Mouse (Mus musculus) neutrophil, adult 5-6 weeks (primary cell): Measurements from ENCODE around the gene Sgsm2. TPM values are rescaled to one million over a fixed set of nuclear protein-coding genes. Genes with fewer than 3 reads are reported as not detected.
"Not testable (repeated sequence)": the region's sequence is repeated elsewhere in the genome, so short reads cannot be mapped to it uniquely, and the experiment has no call there.

Experiments
- ATAC-seq: fragments of 151-379, 151-347 bp; 2 replicates; pipeline ENCODE4 v1.8.0; 2017; ENCODE audit warnings: mild to moderate bottlenecking, moderate TSS enrichment; ENCODE audit not compliant: insufficient number of reproducible peaks, poor library complexity, low FRiP score, severe bottlenecking; ENCODE audit errors: extremely low read depth
- total RNA-seq: library from RNA; stranded (forward); fragments of 200-1000 nt; gene quantifications from 2 replicates; pipeline ENCODE4 v1.2.3, GENCODE M21; 2017

Sgsm2 gene
- total RNA-seq, 1 experiment from 2014 or later: 2.9 TPM

GRCm38 (mm10) chr11:74833536-74834358 lies 63.1 kb downstream of the Sgsm2 start:
- ATAC-seq: no peak

DNA sequence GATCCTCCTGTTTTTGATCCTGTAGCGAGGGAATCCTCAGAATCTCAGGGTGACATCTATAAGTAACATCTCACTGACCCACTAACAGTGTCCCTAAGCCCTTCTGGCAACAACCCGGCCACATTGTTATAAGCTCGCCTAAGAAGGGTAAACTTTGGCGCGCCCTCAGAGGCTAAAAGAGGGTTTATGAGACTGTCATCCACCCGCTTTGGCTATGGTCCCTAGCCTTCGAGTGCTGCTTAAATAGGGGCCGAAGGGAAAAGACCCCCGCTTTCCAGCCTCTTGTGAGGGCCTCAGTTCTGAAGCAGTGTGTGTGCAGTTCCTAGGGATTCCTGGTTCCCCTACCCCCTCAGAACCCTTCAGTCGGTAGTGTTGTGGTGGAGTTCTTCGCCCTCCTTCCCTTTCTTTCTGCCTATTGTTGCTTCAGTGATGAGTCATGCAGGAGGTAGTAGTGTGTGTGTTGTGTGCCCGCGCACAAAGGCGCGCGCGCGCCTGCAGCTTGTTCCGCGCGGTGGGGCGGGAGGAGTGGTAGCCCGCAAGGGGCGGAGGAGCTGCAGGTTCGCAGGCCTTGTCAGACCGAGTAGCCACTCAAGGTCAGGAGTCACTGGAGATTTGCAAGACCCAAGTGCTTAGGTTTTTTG lies 64.2 kb downstream of the Sgsm2 start:
- ATAC-seq: peak; percentile 14

GRCm38 (mm10) chr11:74831606-74832451 lies 65.0 kb downstream of the Sgsm2 start:
- peak; percentile 34 for ATAC-seq

GRCm38 (mm10) chr11:74831191-74831605 lies 65.7 kb downstream of the Sgsm2 start:
- no peak for ATAC-seq

DNA sequence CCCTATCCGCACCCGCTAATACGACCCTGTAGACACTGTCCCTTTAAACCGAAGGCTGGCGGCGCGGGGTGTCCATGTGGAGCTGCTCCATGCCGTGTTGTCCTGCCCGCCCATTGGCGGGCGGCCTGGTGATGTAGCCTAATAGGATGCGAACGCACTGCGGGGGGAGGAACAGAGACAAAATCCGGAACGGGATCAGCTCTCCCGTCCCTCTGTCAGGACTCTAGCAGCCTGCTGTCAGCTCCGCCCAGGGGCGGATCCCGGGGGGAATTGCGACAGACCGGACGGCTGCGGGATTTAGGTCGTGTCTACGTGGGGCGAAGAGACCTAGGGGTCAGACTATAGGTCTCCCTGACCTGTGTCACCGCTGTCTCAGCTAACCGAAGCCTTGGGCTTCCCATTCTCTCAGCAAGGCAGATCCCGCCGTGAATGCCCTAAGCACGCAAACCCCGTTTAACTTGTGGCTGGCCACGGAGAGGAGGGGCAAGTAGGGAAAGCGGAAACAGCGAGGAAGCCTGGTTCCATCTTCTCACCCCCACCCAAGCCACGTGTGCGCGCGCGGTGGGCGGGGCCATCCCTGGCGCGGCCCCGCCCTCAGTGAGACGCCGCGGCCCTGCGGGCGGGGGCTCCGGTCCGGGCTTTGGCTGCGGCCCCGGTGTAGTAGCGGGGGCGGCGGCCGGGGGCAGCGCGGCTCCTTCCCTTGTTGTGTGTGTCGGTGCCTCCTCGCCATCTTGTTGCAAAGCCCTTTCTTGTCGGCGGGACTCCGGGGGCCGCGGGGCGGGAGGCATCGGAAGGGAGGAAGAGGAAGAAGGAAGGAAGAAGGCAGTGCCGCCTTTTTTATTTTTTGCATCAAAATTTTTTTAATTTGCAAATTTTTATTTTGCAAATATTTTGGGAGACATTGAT lies 66.4 kb downstream of the Sgsm2 start, which contains the start of gene Mnt:
Gene Mnt, plus strand, starts transcription at position 665 of the 906 bp plus-strand sequence.
- peak; percentile 47 for ATAC-seq

DNA sequence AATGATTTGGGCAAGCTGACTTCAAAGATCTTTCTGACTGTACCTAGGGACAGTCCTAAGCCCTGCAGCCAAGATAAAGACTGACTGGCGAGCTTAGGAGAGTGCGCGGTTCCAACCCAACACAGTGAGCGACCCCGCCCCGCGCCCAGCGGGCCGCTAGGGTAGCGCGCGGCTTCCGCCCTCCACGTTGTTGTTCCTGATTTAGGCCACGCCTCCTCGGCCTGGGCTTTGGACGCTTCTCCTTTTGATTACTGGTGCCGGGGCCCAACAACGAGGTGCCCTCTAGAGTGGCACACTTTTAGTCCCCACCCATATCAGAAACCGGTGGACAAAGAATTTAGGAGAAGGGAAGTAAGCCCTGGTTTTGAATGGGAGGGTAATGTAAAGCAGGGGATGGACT lies 67.0 kb downstream of the Sgsm2 start:
- ATAC-seq: peak; percentile 37

DNA sequence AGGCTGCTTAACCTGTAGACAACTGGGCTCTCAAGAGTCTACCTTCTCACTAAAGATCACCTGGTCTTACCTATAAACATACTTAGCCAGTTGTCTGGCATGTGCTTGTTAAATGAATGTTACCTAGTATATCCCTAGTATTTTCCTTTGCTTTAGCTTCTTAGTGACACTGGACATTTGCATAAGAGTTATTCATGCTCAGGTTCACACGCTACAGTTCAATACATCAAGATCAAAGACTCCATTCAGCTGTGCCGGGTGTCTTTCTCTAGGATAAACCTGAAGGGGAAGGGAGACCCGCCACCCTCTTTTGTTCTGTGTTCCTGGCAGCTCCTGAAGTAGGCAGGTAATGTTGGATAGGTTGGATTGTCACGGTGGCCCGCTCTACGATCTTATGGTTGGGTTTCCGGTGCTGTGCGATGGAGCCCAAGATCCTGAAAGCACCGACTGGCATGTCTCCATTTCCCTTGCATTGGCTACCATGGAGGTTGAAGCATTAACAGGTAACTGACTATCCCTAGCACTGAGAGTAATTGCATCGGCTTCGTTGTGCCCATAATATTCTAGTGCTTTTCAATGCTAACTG lies 67.8 kb downstream of the Sgsm2 start:
- ATAC-seq: no peak

DNA sequence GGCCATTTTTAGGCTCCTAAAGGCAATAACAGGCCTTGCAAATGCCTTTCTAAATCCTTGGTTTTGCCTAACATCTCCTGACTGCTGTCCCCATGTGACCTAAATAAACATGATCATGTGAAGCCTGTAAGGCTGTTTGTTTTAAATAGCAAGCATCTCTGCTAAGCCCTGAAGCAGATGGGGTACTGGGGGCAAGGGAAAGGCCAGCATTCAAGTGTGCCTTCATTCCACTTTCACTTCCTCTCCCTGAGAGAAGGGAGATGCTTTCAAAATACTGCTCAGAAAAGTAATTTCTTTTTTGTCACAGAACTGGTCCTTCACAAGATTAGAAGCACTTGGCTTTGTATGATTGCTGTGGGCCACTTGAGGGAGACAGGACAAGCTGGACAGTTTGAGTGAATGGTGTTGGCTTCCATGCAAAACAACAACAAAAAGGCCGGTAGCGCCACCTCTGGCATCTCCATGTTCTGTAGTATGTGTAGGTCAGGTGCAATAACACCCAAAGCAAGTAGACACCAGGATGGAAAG lies 68.4 kb downstream of the Sgsm2 start:
- no peak for ATAC-seq

DNA sequence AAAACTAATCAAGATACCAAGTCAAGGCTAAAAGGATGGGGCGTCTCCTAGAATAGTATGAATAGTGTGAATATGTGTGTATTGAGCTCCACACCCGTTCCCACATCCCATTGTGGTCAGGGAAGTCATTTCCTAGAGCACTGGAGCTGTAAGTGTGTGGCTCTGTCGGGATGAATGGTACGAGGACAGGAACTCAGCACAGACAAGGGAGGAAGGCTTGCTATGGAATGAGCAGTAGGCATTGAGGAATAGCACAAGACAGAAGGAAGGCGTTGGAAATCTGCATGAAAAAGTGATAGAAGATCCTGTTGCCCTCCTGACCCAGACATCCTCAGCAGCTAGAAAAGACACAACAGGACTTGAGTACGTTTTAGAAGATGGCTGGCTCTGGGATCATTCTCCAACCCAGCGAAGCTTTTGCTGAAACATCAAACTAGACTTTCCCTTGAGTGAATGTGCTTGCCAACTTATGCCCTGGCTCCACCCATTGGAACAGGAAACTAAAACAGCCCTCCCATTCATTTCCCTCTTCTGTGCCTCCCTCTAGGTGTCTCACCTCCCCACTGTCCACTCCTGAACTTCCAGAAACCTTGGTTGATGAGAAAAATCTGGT lies 69.0 kb downstream of the Sgsm2 start:
- no peak for ATAC-seq

GRCm38 (mm10) chr11:74826702-74827101 lies 70.2 kb downstream of the Sgsm2 start:
- no peak for ATAC-seq

DNA sequence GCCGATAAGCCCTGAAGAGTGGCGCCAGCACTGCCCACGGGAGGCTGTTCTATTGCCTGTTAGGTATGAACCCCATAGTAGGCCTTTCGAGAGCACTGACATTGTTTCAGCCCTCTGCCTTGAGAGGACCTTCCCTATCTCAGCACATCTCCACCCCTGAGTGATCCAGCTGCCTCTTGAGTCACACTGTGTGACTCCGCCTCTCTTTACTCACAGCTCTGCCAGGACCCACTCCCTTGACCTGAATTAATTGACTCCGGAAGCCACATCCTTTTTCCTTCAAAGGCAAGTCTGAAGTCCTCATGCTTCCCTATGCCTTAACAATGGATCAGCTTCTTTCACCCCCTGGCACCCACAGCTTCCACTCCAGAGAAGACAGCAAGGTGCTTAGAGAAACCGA lies 70.7 kb downstream of the Sgsm2 start:
- no peak for ATAC-seq

DNA sequence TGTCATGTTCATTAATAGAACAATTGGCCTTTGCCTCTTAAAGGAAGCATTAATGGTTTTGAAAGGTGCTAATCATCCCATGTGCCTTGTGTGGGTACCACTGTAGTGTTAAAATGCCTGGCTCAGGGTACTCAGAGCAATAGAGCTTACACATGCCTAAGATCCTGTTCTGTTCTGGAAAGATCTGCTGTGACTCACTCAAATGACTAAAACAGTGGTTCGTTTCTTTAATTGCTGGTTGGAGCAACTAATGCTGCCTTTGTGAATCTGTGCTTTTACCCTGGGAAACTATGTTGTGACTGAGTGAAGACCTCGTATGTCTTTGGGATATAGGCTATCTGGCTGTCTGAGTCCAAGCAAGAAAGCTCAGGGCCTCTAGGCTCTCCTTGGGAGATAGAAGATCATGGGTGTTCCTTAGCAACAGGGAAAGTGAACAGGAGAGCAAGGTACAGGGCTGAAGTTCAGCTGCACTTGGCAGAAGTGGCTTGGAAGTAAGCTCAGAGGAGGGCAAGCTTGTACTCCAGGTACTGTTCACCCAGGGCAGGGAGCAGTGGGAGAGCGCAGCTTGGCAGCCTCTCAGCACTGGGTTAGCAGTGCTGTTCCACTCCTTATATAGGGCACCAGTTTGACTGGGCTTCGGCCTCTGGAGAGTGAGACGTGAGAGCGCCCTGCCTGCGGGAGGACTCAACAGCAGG lies 74.0 kb downstream of the Sgsm2 start:
- ATAC-seq: no peak

DNA sequence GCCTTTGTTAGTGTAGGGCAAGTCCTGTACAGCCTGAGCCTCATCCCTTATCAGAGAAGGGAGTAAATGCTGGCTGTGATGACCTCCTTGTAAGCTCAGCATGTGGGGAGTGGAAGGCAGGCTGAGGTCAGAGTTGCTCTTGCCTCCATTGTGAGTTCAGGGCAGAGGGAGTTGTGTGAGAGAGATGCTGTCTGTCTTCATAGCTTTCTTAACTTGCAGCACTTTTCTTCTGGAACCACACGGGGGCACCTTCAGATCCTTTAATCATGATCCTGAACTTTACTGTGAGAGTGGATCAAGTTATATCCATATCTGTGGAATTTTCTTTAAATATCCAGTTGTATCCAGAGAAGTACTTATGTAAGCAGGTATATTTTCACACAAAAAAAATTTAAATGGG lies 75.4 kb downstream of the Sgsm2 start:
- no peak for ATAC-seq

DNA sequence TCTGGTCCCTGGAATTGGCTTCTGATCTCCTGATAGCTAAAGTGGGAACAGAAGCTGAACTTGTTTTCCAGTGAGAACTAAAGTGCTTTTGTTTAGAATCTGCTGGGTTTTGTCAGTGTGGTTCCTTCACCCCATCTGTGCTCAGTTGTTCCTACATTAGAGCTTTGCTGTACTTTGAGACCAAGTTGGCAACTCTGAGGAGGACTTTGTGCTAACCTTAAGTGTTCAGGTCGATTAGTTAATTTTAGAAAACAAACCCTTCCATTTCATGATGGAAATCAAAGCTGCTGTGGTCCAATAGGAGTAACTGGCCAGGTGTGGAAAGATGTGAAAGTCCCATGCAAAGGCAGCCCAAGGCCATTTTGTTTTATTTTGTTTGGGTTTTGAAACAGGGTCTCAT lies 75.9 kb downstream of the Sgsm2 start:
- ATAC-seq: no peak

DNA sequence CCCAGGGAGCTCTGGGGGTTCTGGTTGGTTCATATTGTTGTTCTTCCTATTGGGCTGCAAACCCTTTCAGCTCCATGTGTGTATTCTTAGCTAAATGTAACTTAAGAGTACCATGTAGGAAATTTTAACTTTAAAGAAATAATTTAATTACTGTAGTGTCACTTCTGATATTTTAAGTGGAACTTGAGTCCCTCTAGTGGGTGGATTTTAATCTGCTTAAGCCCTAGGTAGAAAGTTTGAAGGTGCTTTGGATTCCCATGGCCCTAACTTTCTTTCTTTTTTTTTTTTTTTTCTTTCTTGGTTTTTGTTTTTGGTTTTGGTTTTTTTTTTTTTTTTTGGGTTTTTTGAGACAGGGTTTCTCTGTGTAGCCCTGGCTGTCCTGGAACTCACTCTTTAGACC lies 81.1 kb downstream of the Sgsm2 start:
- no peak for ATAC-seq

DNA sequence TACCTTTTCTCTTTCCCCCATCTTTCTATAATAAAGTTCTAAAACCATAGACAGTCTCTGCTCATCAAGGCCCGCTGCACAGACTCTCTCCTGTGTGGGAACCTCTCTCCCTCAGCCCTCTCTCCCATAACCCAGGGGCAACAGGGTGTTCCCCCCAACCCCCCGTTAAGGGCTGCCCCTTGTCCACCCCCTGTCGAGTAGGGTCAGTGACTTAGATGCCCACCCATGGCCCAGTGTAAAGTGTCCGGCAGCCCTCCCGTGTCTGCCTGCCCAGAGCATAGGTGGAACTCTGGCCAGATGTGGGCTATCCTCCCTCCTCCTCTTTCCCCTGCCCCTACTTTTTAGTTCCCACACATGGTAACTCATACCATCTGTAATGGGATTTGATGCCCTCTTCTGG lies 85.3 kb downstream of the Sgsm2 start:
- ATAC-seq: no peak

- ATAC-seq: not testable (repeated sequence)
Observed at GRCm38 (mm10) chr11:74811027-74811426, 85.8 kb downstream of the Sgsm2 start.
